Mouse (Mus musculus) thymus, adult 2 months (tissue): ENCODE measurements at regions not wholly inside any gene's neighbourhood (a gene's known extent, or its start where the extent isn't known, plus 50 kb on each side); places are given as distances from the start of the nearest gene placed in this dataset.

Experiments
- DNase-seq: peaks from one replicate; pipeline ENCODE4 v3.0.0; 2021
- H3K27ac ChIP-seq: fragments of 200-500 bp; 2 replicates; pipeline ENCODE4 v1.5.1; 2012; ENCODE audit warnings: low read length, control low read depth; ENCODE audit not compliant: control insufficient read depth, insufficient read depth
- H3K27me3 ChIP-seq: fragments of 200-500 bp; 2 replicates; pipeline ENCODE4 v1.6.1; 2012; ENCODE audit warnings: mild to moderate bottlenecking, low read length, moderate library complexity, mixed read lengths; ENCODE audit not compliant: control insufficient read depth, insufficient read depth
- H3K36me3 ChIP-seq: fragments of 200-500 bp; 2 replicates; pipeline ENCODE4 v1.6.1; 2012; ENCODE audit warnings: mild to moderate bottlenecking, low read length, moderate library complexity; ENCODE audit not compliant: control insufficient read depth, insufficient read depth
- H3K4me1 ChIP-seq: fragments of 200-500 bp; replicated peaks from 2 replicates; pipeline ENCODE4 v1.6.1; 2012; ENCODE audit warnings: low read length; ENCODE audit not compliant: control insufficient read depth, insufficient read depth
- H3K4me3 ChIP-seq: fragments of 200-500 bp; 2 replicates; pipeline ENCODE4 v1.5.1; 2012; ENCODE audit warnings: mild to moderate bottlenecking, low read length, control low read depth, moderate library complexity; ENCODE audit not compliant: control insufficient read depth, insufficient read depth
- CTCF ChIP-seq: fragments of 200-500 bp; IDR thresholded peaks from 2 replicates; pipeline ENCODE4 v1.5.1; 2012; ENCODE audit warnings: mild to moderate bottlenecking, control low read depth, low read length, moderate library complexity, borderline replicate concordance; ENCODE audit not compliant: control insufficient read depth, poor library complexity, insufficient read depth; ENCODE audit errors: extremely low read depth
- POLR2A ChIP-seq: fragments of 200-500 bp; IDR thresholded peaks from 2 replicates; pipeline ENCODE4 v1.6.1; 2012; ENCODE audit warnings: mild to moderate bottlenecking, low read length, control low read depth, moderate library complexity; ENCODE audit not compliant: control insufficient read depth, poor library complexity, insufficient read depth; ENCODE audit errors: extremely low read depth
- WGBS: fragments of 180-500 bp; shearing (Covaris S2); methylation state at CpG from one replicate; pipeline ENCODE4 v1.1.7; 2018; 5-methylcytosine and 5-hydroxymethylcytosine counted together

- Histone ChIP-seq H3K4me3 (no peak overlapping the region), H3K36me3 (no peaks in the 10 kb centered on the region), H3K27me3 (no peaks in the 10 kb centered on the region), H3K4me1 (no peaks in the 10 kb centered on the region), H3K27ac (no peak overlapping the region)
- TF ChIP-seq POLR2A, result no peak
- no peak for TF ChIP-seq CTCF
- DNase-seq, result no peak
- 81% methylated on average over 8 of the region's 8 CpGs for WGBS
Observed at GRCm38 (mm10) chr1:183611966-183612694, 194.1 kb downstream of the Hhipl2 start.

- WGBS, result 90% methylated on average over 9 of the region's 9 CpGs
- no peak for TF ChIP-seq POLR2A
- no peak for TF ChIP-seq CTCF
- H3K4me3 ChIP-seq, result no peak overlapping the region
- H3K27ac ChIP-seq, result no peak overlapping the region
- no peak for DNase-seq
- H3K27me3 ChIP-seq, result no peaks in the 10 kb centered on the region
- H3K36me3 ChIP-seq, result no peaks in the 10 kb centered on the region
- no peaks in the 10 kb centered on the region for H3K4me1 ChIP-seq
Observed at GRCm38 (mm10) chr1:183619451-183620059, 201.5 kb downstream of the Hhipl2 start.

- TF ChIP-seq CTCF (no peak), POLR2A (no peak)
- H3K36me3 ChIP-seq, result no peaks in the 10 kb centered on the region
- H3K4me3 ChIP-seq, result no peak overlapping the region
- 88% methylated on average over 4 of the region's 4 CpGs for WGBS
- no peaks in the 10 kb centered on the region for H3K27me3 ChIP-seq
- DNase-seq, result no peak
- H3K4me1 ChIP-seq, result no peaks in the 10 kb centered on the region
- no peak overlapping the region for H3K27ac ChIP-seq
Observed at GRCm38 (mm10) chr1:183622341-183622740, 204.3 kb downstream of the Hhipl2 start.

- H3K4me3 ChIP-seq, result no peak overlapping the region
- no peak for DNase-seq
- H3K27me3 ChIP-seq, result no peaks in the 10 kb centered on the region
- H3K27ac ChIP-seq, result no peak overlapping the region
- WGBS, result 82% methylated on average over 1 of the region's 1 CpGs
- H3K4me1 ChIP-seq, result no peaks in the 10 kb centered on the region
- H3K36me3 ChIP-seq, result no peaks in the 10 kb centered on the region
- TF ChIP-seq POLR2A (no peak), CTCF (no peak)
Observed at GRCm38 (mm10) chr1:183624266-183624665, 206.3 kb downstream of the Hhipl2 start.

GRCm38 (mm10) chr1:183633810-183634209 lies 215.8 kb downstream of the Hhipl2 start:
- no peak for TF ChIP-seq POLR2A
- TF ChIP-seq CTCF, result no peak
- no peaks in the 10 kb centered on the region for H3K36me3 ChIP-seq
- 90% methylated on average over 6 of the region's 6 CpGs for WGBS
- no peaks in the 10 kb centered on the region for H3K27me3 ChIP-seq
- H3K27ac ChIP-seq, result no peak overlapping the region
- H3K4me1 ChIP-seq, result no peaks in the 10 kb centered on the region
- no peak overlapping the region for H3K4me3 ChIP-seq
- DNase-seq, result no peak

- Histone ChIP-seq H3K27ac (no peak overlapping the region), H3K36me3 (no peaks in the 10 kb centered on the region), H3K27me3 (no peaks in the 10 kb centered on the region), H3K4me1 (no peaks in the 10 kb centered on the region), H3K4me3 (no peak overlapping the region)
- no peak for DNase-seq
- 100% methylated on average over 1 of the region's 1 CpGs for WGBS
- no peak for TF ChIP-seq CTCF
- TF ChIP-seq POLR2A, result no peak
Observed at GRCm38 (mm10) chr1:183634836-183635235, 216.8 kb downstream of the Hhipl2 start.
